Mouse (Mus musculus): ENCODE results near the gene Map4k1.

Map4k1 gene

DNA sequence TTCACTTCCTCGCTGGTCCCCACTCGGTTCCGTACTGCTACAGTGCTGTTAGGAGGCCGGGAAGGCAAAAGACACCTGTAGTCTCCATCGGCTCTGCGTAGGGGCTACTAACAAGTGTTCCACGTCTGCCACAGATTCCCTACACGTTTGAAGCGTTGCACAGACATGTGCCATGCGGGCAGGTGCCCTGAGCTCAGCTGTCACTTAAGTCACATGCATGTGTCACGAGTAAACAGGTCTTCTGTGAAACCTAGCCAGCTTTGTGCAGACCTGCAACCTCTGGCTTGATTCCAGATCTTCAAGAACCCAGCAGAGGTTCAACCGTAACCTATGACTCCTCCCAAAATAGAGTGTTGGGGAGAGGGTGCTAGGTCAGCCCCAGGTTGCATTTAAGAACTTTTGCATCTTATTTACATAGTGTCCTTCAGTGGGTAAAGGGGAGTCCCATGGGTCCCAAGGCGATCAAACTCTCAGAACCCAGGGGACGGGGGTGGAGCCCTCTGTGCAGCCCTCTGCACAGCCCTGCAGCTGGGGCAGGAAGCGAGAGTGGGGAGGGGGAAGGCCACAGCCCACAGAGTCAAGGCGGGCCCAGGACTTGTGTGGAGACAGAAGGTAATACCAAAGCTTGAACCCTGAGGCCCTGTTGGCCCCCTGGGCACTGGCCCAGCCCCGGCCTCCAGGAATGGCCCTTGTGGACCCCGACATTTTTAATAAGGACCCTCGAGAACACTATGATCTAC, 594 bp downstream of the Map4k1 start:
- peak; percentile 56 for DNase-seq

DNA sequence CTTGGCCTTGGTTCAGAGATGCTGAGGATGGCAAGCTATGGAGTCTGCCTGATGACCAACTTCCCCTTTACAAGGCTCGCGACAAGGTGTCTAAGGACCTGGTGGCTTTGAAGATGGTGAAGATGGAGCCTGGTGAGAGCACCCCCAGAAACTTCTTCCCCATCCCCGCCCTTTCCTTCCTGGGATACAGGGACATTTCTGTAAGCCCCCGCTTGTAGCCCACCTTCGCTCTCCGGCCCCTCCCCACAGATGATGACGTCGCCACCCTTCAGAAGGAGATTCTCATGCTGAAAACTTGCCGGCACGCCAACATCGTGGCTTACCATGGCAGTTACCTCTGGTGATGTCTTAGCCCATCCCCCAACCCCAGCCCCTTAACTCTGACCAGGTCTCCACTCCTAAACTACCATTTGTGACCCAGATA, 1.3 kb downstream of the Map4k1 start:
- DNase-seq, result no peak

DNA sequence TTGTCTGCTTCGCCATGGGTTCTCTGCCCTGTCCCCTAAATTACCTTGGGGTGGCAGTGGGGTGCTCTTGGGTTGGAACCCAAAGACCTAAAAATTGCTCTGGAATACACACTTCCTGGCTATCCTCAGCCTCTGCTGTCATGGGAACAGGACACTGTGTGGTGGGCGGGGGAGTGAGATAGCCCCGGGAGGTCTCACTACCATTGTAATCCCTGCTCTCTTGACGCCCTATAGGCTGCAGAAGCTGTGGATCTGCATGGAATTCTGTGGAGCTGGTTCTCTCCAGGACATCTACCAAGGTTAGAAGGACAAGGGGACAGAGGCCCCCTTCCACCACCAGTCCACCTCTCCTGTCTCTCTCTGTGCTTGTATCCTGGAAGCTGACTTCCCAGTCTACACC, 2.0 kb downstream of the Map4k1 start:
- no peak for DNase-seq

DNA sequence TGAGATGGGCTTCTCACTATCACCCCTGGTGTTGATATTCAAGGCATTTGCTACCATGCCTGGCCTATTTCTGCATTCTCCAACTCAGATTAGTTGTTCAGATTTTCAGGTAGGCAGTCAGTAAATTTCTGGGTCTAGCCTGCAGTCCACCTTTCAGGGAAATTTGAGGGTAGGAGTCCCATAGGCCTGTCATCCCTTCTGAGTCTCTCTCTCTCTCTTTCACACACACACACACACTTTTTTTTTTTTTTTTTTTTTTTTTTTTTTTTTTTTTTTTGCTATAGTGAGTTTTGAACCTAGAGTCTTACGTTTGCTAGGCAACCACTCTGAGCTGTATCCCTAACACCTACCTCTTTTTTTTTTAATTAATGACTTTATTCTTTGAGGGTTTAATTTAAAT, 2.6 kb downstream of the Map4k1 start:
- no peak for DNase-seq

DNA sequence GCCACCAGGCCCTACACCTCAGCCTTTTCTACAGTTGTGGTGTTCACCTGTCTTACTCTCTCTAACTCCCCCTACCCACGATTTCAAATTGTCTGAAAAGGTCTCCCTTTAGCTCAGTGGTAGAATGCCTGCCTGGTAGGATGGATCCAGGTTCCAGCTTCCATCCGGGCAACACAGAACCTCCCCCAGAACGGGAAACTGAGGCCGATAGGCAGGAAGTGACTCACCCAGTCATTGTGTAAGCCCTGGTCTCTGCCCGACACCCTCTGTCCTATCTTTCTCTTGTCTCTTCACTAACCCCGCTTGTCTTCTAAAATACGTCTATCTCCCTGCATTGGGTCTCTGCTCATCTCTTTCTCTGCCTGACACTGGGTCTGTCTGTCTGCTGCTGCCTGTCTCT, 3.4 kb downstream of the Map4k1 start:
- DNase-seq, result no peak

DNA sequence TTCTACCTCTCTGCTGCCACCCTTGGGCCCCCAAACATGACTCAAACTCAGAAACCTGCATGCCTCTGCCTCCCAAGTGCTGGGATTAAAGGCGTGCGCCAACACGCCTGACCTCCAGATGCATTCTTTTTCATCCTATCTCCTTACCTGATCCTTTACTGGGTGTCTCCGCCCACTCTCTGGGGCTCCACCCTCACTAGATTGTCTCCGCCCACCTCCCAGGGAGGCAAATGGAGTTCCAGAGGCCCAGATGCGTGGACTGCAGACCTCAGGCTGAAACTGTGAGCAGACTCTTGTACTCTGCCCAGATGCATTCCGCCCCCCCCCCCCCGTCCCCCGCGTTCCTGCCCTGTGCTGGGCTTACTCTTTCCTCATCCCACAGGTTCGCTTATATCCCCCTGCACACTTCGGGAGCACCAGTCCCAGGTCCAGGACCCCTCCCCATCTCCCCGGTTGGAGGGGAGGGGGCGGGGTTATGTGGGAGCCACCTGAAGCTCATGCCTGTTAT, 9.0 kb downstream of the Map4k1 start:
- DNase-seq, result no peak

DNA sequence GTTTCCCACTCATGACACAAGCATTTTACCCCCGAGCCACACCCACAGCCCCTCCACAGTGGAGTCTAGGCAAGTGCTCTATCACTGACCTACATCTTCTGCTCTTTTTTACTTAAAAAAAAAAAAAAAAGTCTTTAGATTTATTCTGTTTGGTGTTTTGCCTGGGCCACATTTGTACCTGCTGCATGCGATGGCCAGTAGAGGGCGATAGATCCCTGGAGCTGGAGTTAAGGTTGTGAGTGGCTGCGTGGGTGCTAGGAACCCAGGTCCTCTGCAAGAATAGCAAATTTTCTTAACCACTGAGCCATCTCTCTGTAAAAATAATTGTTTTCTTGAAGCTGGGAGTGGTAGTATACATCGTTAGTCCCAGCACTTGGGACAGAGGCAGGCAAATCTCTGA, 9.8 kb downstream of the Map4k1 start:
- DNase-seq, result no peak

DNA sequence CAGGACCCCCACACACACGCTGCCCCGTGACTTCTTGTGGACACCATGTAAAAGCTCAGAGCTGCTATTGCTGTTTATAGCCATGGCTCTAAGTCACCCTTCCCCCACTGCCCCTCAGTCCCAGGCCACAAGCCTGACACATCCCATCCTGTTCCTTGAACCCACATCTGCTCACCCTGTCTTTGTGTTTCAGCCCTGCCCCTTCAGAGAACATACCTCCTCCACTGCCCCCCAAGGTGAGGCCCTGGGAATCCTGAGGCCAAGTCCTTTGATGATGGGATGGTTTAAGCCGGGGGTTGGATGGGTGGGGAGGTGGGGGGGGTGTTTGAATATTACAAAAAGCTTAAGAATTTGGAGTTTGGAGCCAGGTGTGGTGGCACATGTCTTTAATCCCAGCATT, 11.1 kb downstream of the Map4k1 start:
- no peak for DNase-seq

DNA sequence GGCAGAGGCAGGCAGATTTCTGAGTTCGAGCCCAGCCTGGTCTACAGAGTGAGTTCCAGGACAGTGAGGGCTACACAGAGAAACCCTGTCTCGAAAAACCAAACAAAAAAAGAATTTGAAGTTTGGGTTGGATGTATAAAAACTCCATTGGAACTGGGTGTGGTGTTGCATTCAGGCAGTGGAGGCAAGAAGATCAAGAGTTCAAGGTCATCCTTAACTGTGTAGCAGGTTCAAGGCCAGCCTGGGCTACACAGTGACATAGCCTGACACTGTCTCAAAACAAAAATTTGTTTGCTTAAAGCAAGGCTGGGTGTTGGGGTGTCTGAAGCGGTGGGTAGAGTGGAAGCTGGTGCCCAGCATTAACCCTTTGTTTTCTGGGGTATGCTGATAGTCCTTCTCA, 11.6 kb downstream of the Map4k1 start:
- no peak for DNase-seq

DNA sequence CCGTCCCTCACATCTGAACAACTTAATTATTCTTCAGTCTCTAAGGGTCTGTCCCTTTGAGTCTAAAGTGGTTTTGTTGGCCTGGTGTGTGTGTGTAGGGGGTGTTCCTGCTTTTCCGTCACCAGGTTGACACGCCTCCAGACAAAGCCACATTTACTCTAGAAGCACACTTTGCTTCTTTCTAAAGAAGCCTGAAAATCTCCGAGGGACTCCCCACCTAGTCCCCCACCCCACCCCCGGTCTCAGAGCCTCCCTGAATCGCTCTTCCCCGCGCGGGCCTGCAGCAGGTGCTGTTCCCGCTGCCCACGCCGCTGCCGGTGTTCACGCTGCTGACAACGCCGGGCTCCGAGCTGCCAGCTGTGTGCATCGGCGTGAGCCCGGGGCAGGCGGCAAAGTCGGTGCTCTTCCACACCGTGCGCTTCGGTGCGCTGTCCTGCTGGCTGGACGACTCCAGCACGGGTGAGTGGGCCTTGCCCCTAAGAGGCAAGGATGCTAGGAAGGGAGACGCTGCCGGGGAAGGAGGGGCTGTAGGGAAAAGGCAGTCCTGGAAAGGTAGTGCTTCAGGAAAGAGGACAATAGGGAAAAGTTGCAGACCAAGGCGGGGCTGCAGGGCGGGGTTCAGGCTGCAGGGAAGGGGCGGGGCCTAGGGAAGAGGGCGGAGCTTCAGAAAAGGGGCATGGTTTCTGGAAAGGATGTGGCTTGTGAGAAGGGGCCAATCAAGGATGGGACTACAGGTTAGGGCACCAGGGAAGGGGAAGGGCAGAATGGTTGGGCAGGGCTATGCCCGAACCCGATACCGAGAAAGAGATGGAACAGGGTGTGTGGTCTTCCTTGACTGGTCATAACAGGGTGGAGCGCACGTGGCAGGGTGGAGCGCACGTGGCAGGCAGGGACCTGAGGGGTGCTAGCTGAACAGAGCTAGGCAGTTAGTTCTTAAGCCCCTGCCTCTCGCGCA, 19.1 kb downstream of the Map4k1 start:
- DNase-seq, result peak; percentile 84

DNA sequence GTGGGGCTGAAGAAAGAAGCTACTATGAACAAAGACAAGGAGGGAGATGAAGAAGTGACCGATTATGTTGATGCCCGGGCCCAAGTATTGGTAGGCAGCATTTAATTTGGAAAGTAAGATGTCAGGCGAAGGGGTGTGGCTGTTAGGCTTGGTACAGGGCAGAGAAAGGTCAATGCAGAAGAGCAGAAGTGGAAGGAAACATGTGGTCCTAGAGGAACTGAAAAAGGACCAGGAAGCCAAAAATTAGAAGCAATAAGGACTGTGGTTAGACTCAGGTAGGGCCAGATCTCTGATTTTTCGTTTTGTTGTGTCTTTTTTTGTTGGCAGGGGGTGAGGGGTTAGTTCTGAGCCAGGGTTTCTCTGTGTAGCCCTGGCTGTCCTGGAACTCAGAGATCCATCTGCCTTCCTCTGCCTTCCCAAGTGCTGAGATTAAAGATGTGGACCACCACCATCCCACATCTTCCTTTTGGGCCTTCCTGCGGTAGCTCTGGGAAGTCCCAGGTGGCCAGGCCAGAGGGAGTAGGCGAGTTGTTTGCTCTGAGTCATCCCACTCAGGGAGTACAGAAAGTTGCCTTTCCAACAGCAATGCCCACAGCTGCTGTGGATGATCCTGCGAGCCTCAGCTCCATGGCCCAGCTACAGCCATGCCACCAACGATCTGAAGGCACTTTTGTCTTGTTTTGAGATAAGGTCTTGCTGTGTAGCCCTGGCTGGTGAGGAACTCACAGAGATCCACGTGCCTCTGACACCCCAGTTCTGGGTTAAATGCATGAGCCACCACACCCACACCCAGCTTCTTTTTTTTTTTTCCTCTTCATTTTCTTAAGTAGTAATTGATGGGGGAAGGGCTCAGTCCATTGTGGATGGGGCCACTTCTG, 25.6 kb downstream of the Map4k1 start:
- DNase-seq, result no peak

DNA sequence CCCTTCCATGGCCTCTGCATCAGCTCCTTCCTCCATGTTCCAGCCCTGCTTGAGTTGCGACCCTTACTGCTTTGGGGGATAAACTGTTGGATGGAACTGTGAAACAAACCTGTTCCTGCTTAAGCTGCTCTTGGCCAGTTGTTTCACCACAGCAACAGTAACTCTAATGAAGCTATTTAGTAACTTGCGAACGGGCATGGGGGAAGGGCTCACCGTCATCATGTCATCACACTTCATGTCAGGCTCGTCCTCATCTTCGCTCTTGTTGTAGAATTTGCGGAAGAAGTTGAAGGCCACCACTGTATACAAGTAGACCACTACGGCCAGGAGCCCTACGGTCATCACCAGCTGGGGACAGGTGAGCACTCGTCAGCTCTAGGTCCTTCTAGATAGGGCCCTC, 26.3 kb downstream of the Map4k1 start:
- no peak for DNase-seq

DNA sequence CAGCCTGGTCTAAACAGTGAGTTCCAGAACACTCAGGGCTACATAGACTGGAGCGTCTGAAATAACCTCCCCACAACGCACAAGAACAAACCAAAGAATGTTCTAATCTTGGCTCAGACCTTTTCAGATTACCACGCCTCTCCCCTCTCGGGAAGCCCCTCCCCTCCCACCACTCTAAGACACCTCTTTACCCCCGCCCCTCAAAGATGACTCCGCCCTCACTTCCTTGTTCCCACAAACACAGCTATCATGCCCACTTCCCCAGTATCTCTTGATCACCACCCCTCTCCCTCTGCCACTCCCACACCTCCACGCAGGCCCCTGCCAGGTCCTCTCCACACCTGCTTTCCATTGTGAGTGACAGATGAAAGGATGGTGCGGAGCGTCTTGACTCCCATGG, 26.9 kb downstream of the Map4k1 start:
- DNase-seq, result no peak

DNA sequence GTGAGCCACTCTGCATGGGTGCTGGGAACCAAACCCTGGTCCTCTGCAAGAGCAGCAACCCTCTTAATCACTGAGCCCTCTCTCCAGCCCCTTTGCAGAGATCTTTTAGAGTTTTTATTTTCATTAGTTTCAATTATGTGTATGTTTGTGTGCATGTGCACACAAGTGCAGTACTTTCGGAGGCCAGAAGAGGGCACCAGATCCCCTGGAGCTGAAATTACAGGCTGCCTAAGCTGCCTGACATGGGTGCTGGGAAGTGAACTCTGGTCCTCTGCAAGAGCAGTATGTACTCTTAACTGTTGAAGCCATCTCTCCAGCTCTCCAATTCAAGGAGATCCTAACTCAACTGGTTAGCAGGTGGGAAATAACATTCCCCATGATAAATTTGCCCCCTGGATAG, 33.1 kb downstream of the Map4k1 start:
- DNase-seq, result no peak

DNA sequence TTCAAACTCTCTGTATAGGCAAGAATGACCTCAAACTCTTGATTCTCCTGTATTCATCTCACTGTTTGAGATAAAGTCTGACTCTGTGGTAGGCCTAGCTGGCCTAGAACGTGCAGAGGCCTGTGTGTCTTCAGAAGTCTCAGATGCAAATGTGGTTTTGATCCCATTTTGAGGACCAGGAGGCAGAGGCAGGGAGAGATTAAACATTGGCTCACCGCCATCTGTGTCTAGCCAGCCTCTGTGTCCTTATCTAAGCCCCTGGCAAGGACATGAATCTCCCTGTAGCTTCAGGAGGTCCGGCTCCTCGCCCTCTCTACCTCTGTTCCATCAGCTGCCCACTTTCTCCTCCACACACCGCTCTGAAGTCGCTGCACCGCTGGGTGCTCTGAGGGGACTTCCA, 34.6 kb downstream of the Map4k1 start:
- no peak for DNase-seq

DNA sequence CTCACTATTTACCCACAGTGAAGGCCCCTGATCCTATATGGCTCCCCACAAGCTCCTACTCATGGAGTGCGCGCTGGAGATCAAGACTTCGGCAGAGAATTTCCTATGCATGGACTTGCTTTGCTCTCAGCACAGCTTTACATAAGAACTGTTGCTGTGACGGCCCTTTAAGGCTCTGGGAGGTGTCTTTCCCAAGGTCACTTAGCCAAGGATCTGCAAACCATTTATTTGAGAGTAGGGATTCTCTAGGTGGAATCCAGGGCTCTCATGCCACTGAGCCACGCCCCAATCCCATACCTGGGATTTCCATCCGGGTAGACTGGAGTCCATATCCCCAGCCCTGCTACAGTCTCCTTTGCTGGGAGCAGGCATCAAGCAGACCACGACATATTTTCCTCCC, 35.4 kb downstream of the Map4k1 start:
- DNase-seq, result no peak

DNA sequence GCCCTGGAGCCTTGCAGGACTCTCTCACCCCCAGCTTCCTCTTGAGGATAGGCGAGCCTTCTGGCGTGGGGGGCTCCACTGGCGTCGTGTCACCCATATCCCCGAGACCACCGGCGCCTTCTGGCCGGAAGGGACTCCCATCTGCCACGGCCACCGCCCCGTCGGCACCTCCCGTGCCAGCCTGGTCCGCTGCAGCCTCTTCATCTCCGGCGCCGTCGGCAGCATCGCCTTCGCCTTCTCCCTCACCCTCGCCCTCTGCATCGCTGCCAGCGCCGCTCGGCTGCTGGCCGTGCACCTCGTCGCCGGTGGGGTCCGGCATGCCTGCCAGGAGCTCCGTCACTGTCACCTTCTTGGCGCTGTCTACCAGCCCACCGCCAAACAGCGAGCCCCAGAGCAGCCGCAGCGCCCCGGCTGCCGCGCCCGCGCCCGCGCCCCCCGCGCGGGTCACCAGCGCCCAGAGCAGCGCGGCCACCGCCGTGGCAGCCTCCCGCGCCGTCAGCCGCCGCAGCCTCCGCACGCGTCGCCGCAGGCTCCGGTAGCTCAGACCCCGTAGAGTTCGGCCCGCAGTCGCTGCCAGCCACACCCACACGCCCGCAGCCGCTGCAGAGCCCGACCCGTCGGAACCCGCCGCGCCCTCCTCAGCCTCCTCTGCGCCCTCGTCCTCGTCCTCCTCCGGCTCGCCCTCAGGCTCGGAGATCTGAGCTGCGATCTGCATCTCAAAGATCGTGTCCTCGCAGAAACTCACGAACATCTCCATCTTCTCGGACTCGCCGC, 37.8 kb downstream of the Map4k1 start:
- DNase-seq, result peak; percentile 25

DNA sequence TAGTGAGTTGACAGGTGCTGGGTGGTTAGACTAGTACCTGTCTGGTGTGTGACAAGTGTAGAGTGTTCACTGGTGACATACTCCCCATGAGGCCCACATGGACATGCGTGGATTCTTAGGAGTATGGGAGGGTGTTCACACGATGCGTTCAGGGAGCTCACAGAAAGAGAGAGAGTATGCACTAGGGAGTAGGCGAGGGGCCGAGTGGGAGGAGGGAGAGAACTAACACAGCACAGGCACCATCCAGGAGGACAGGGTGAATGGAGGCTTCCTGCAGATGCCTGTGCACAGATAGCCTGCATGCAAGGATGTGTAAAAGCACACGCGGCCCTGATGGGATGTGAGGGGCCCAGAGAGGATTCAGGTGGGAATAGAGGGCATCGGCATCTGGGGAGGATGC, 40.6 kb downstream of the Map4k1 start:
- DNase-seq, result no peak

DNA sequence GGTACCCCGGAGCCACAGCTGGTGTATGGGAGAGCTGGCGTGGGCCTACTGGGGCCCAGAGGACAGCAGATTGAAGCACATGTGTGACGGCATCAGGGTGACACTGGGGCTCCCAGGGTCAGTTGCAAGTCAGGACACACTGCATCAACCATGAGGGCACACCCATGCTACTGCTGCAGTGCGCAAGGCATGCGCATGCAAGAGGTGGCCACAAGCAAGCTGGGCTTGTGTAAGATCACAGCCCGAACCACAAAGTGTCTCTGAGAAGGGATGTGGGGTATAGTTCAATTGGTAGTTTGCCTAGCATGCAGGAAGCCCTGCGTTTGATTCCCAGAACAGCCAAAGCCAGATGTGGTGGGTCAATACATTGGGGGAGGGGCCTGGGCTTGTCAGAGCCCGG, 41.7 kb downstream of the Map4k1 start:
- no peak for DNase-seq

DNA sequence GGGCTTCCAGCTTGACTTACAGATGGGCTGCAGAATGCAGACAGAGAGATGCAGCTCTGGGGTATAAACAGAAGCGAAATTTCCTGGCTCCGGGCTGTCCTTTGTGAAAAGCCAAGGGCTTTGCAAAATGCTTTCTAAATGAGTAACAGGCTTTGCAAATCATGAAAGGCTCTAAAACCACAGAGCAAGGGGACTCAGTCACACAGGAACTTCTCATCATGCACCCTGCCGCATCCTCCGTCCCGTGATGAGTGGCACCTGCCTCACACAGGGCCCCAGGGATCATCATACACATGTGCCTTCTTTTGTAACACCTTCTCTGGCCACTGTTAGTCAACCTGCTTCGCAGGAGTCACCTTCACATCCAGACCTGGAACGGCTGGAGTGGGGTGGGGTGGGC, 43.7 kb downstream of the Map4k1 start:
- DNase-seq, result no peak

DNA sequence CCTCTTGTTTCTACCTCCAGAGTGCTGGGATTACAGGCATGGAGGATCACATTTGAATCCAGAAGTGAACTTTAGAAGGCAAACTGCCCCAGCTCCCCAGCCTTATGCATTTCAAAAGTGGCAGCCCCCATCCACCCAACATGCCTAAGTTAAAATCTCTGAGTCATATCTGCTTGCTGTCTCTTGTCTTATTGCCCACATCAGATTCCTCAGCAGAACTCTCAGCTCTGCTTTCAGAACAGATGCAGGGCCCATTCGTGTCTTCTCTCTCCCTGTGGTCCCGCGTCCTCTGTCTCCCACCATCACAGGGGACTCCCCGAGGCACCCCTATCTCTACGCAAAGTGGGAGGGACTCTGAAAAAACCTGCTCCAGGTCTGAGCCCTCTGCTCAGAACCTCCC, 44.3 kb downstream of the Map4k1 start:
- no peak for DNase-seq

DNA sequence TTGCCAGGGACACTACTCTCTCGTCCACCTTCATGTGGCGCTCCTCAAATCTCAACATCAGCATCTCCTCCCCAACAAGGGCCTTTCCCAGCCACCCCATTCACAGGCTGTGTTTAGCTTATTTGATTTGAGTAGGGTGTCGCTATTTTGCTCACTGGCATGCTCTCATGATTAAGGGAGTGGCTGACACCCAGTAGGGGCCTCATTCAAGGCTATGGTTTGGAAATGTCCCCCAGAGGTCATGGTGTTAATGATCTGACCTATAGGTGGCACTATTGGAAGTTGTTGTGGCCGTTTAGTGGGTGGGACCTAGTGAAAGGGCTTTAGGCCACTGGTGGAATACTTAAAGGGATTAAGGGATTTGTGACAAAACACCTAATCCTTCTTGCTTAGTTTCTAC, 45.0 kb downstream of the Map4k1 start:
- DNase-seq, result no peak
